Mouse (Mus musculus) spleen, adult 2 months (tissue): ENCODE data around the gene Marveld3.

Experiments
- CTCF ChIP-seq: fragments of 200-500 bp; IDR thresholded peaks from 2 replicates; pipeline ENCODE4 v1.5.1; 2011; ENCODE audit warnings: mild to moderate bottlenecking, inconsistent platforms; ENCODE audit not compliant: insufficient read depth, insufficient read length, insufficient replicate concordance; ENCODE audit errors: extremely low read depth
- POLR2A ChIP-seq: fragments of 200-500 bp; IDR thresholded peaks from 2 replicates; pipeline ENCODE4 v1.6.1; 2011; ENCODE audit warnings: low read depth, low read length, inconsistent platforms

DNA sequence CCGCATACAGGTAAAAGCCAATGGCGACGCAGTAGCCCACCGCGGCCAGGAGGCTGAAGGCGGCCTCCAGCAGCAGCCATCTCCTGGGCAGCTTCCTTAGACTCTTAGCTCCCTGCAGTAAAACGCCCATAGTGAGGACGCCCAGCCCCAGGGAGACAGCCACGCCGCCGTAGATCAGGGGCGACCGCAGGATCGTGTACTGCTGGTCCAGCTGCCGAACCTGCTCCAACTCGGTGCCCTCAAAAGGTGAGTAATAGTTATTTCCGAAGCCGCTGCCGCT, 13.8 kb downstream of the Marveld3 start:
- TF ChIP-seq CTCF (no peak), POLR2A (no peak)
